Comparison of ENCODE assay signal across 10 mouse cellular contexts in genomic region chr10:97087286-97087685, GRCm38 (mm10).
DNase-seq lines count a peak whose midpoint lies in the region; ATAC-seq lines count a peak whose summit lies in the region.
"Had no signal": no experiment of that assay in that cellular context is flagged by ENCODE, and none has a peak within 500 bp of the region (broad histone marks: within the 10 kb centered on the region; RNA-seq: fewer than 3 reads in every experiment).

No protein-coding gene starts in this region.

- 31% methylated on average over 5 of the region's 5 CpGs for WGBS in limb, embryonic 11.5 days
- WGBS in limb, embryonic 10.5 days: 50% methylated on average over 5 of the region's 5 CpGs
- WGBS in embryonic facial prominence, embryonic 14.5 days: 36% methylated on average over 5 of the region's 5 CpGs

- no peaks in the 10 kb centered on the region for H3K9me3 ChIP-seq in limb, embryonic 11.5 days (ENCODE audit: control insufficient read depth, low read length)
- H3K9me3 ChIP-seq in limb, embryonic 10.5 days (replicated peaks): no peaks in the 10 kb centered on the region
- no peaks in the 10 kb centered on the region for H3K9me3 ChIP-seq in embryonic facial prominence, embryonic 14.5 days (ENCODE audit: control insufficient read depth, low read length)

- no peak overlapping the region for H3K4me3 ChIP-seq in limb, embryonic 11.5 days (ENCODE audit: low read depth, low read length)
- no peak overlapping the region for H3K4me3 ChIP-seq in limb, embryonic 10.5 days
- H3K4me3 ChIP-seq in embryonic facial prominence, embryonic 14.5 days (ENCODE audit: low read depth, low read length): no peak overlapping the region

- H3K27me3 ChIP-seq in limb, embryonic 11.5 days (ENCODE audit: control insufficient read depth, insufficient read depth, low read length): no peaks in the 10 kb centered on the region
- no peaks in the 10 kb centered on the region for H3K27me3 ChIP-seq in limb, embryonic 10.5 days (ENCODE audit: low read depth, poor library complexity, severe bottlenecking)
- no peaks in the 10 kb centered on the region for H3K27me3 ChIP-seq in embryonic facial prominence, embryonic 14.5 days (replicated peaks; ENCODE audit: control insufficient read depth, insufficient read depth, low read length)

- peak; percentile 26 for DNase-seq in embryo, embryonic 10.5 days (ENCODE audit: low spot score)
- DNase-seq in embryo, embryonic 9.5 days (ENCODE audit: extremely low spot score): no peak
- peak; percentile 42 for DNase-seq in limb, embryonic 11.5 days (ENCODE audit: low spot score)
- no peak for DNase-seq in limb, embryonic 10.5 days (ENCODE audit: low spot score)
- DNase-seq in embryonic facial prominence, embryonic 14.5 days (ENCODE audit: low spot score): peak; percentile 40
- no peak for DNase-seq in thymus, postnatal 36 days
- DNase-seq in B cell, adult 2 months: no peak
- DNase-seq in gastrocnemius, postnatal 14 days: no peak
- DNase-seq: adrenal gland, postnatal 36 days; liver, postnatal 0 days had no signal

- intact Hi-C loops in gastrocnemius, postnatal 14 days (cut with DNase I; ENCODE audit: low total_unique reads): no loop called here

- H3K4me2 ChIP-seq in limb, embryonic 11.5 days (ENCODE audit: low read depth, severe bottlenecking): no peak overlapping the region
- no peak overlapping the region for H3K4me2 ChIP-seq in embryonic facial prominence, embryonic 14.5 days (ENCODE audit: low read depth, low read length)

- no peaks in the 10 kb centered on the region for H3K36me3 ChIP-seq in limb, embryonic 11.5 days (ENCODE audit: control insufficient read depth, insufficient read depth, low read length)
- H3K36me3 ChIP-seq in limb, embryonic 10.5 days: no peaks in the 10 kb centered on the region
- no peaks in the 10 kb centered on the region for H3K36me3 ChIP-seq in embryonic facial prominence, embryonic 14.5 days (ENCODE audit: control insufficient read depth, insufficient read depth, low read length)

- H3K9ac ChIP-seq in limb, embryonic 11.5 days (ENCODE audit: low read length): no peak overlapping the region
- H3K9ac ChIP-seq in embryonic facial prominence, embryonic 14.5 days (ENCODE audit: low read depth, low read length): no peak overlapping the region
- H3K9ac ChIP-seq: liver, postnatal 0 days had no signal

- no peak overlapping the region for H3K27ac ChIP-seq in limb, embryonic 11.5 days (replicated peaks; ENCODE audit: low read depth, low read length)
- no peak overlapping the region for H3K27ac ChIP-seq in limb, embryonic 10.5 days
- no peak overlapping the region for H3K27ac ChIP-seq in embryonic facial prominence, embryonic 14.5 days (replicated peaks; ENCODE audit: low read depth, low read length)

- ATAC-seq in limb, embryonic 11.5 days (ENCODE audit: insufficient number of reproducible peaks, low FRiP score, low TSS enrichment, low read depth): peak; percentile 69; the same call in 1 of the 2 replicates
- peak; percentile 94; the same call in 1 of the 2 replicates for ATAC-seq in embryonic facial prominence, embryonic 14.5 days (ENCODE audit: low read depth)
- ATAC-seq: liver, postnatal 0 days had no signal

- H3K4me1 ChIP-seq in limb, embryonic 11.5 days (ENCODE audit: control insufficient read depth, insufficient read depth, low read length): peaks cover 5% of the 10 kb centered on the region; the same call in 1 of the 2 replicates
- H3K4me1 ChIP-seq in limb, embryonic 10.5 days: peaks cover 11% of the 10 kb centered on the region
- no peaks in the 10 kb centered on the region for H3K4me1 ChIP-seq in embryonic facial prominence, embryonic 14.5 days (ENCODE audit: control insufficient read depth, insufficient read depth, low read length)

Comparison
In these comparisons a context has a peak if more than half of its experiments do, and no peak if none do; other contexts are left out.
1. DNase-seq: peak in embryo, embryonic 10.5 days (single experiment), limb, embryonic 11.5 days (single experiment) and embryonic facial prominence, embryonic 14.5 days (single experiment); none in embryo, embryonic 9.5 days (single experiment), limb, embryonic 10.5 days (single experiment), thymus, postnatal 36 days (0 of 2), B cell, adult 2 months (0 of 2) and gastrocnemius, postnatal 14 days (single experiment).